Comparison of ENCODE assay signal across 11 mouse cellular contexts in the genomic region with DNA sequence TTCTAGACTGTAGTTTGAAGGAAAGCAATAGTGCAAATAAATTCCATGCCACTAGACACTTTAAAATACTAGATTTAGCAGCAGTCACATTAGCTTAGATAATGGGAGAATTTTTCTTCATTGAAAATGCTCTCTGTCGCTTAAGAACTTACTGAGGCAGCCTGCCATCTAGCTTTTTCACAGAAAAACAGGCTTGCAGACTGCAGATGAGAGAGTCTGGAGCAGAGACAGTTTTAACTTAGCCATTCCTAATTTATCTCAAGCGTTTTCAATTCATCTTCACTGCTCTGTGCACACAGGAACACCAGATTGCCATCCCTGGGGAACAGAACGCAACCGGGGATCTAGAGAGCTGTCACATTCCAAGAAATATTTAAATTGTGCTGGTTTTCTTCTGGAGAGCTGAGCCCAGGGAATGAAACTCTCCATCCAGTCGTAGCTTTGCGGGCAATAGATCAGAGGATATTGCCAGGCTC. TPM values are rescaled to one million over a fixed set of nuclear protein-coding genes. Genes with fewer than 3 reads are reported as not detected.
DNase-seq lines count a peak whose midpoint lies in the region; ATAC-seq lines count a peak whose summit lies in the region.
"Had no signal": no experiment of that assay in that cellular context is flagged by ENCODE, and none has a peak within 500 bp of the region (broad histone marks: within the 10 kb centered on the region; RNA-seq: fewer than 3 reads in every experiment).

Gene Mgat4c, plus strand, starts transcription at position 51 of the 476 bp plus-strand sequence.

- H3K9me3 ChIP-seq in intestine, embryonic 15.5 days, result no peaks in the 10 kb centered on the region
- H3K9me3 ChIP-seq in kidney, embryonic 14.5 days (ENCODE audit: control insufficient read depth, low read length), result no peaks in the 10 kb centered on the region

- WGBS in intestine, embryonic 15.5 days, result 45% methylated on average over 6 of the region's 6 CpGs
- WGBS in kidney, embryonic 14.5 days, result 66% methylated on average over 6 of the region's 6 CpGs

- H3K27ac ChIP-seq in intestine, embryonic 15.5 days, result no peak within 1 kb of the TSS
- no peak within 1 kb of the TSS for H3K27ac ChIP-seq in kidney, embryonic 14.5 days (ENCODE audit: low read depth, low read length)
- H3K27ac ChIP-seq: kidney, postnatal 0 days had no signal

- no peaks in the 10 kb centered on the region for H3K4me1 ChIP-seq in intestine, embryonic 15.5 days (replicated peaks)
- H3K4me1 ChIP-seq in kidney, embryonic 14.5 days (ENCODE audit: control insufficient read depth, insufficient read depth, low read length), result no peaks in the 10 kb centered on the region

- no peak for ATAC-seq in intestine, embryonic 15.5 days
- ATAC-seq in kidney, embryonic 14.5 days (ENCODE audit: low FRiP score, low TSS enrichment), result no peak
- ATAC-seq: Patski had no signal

- H3K4me2 ChIP-seq in intestine, embryonic 15.5 days (replicated peaks), result no peak within 1 kb of the TSS
- no peak within 1 kb of the TSS for H3K4me2 ChIP-seq in kidney, embryonic 14.5 days (replicated peaks; ENCODE audit: low read depth, low read length)

- no peaks in the 10 kb centered on the region for H3K36me3 ChIP-seq in intestine, embryonic 15.5 days
- H3K36me3 ChIP-seq in kidney, embryonic 14.5 days (ENCODE audit: control insufficient read depth, insufficient read depth, low read length), result no peaks in the 10 kb centered on the region

- no peak within 1 kb of the TSS for H3K9ac ChIP-seq in intestine, embryonic 15.5 days
- no peak within 1 kb of the TSS for H3K9ac ChIP-seq in kidney, embryonic 14.5 days (ENCODE audit: low read depth, low read length)

- no peak for DNase-seq in adrenal gland, postnatal 14 days
- peak; percentile 1 for DNase-seq in cerebellum, adult 8-10 months
- peak; percentile 2 for DNase-seq in left cerebral cortex, postnatal 4 days
- DNase-seq in Muller cell, postnatal 12 days (ENCODE audit: inconsistent ontology term), result no peak
- no peak for DNase-seq in spleen, postnatal 10 days (ENCODE audit: low spot score in 2 of 2)
- no peak for DNase-seq in kidney, postnatal 10 days

- H3K4me3 ChIP-seq in intestine, embryonic 15.5 days (replicated peaks), result no peak within 1 kb of the TSS
- H3K4me3 ChIP-seq in kidney, embryonic 14.5 days (ENCODE audit: low read length), result no peak within 1 kb of the TSS
- H3K4me3 ChIP-seq: erythroblast, embryonic 14.5 days had no signal

- intact Hi-C loops in left cerebral cortex, postnatal 4 days (cut with DNase I), result loop anchor here (5.0 kb wide), 1 partner anchor 939 kb away; no protein-coding TSS in a partner anchor

- H3K27me3 ChIP-seq in intestine, embryonic 15.5 days (replicated peaks), result no peaks in the 10 kb centered on the region
- no peaks in the 10 kb centered on the region for H3K27me3 ChIP-seq in kidney, embryonic 14.5 days (ENCODE audit: control insufficient read depth, insufficient read depth, low read length)
- H3K27me3 ChIP-seq: Patski had no signal

RNA-seq across cellular contexts. Expression of gene Mgat4c, which starts in this region (rescaled TPM):
- 16.6 and 17.4 TPM in 2 replicates for total RNA-seq in adrenal gland, postnatal 14 days (2021)
- 12.3 and 14.8 TPM in 2 replicates for polyA plus RNA-seq in intestine, embryonic 15.5 days (2015; fragmentation: Nextera tagmentation; extraction: Ambion mirVana)
- total RNA-seq in left cerebral cortex, postnatal 4 days (2021), result 10 to 100 TPM; 21.4 to 27.4 TPM
- polyA plus RNA-seq in kidney, embryonic 14.5 days (2014; fragmentation: Nextera tagmentation; extraction: Ambion mirVana), result 1.3 and 1.6 TPM in 2 replicates
- polyA plus RNA-seq: erythroblast, embryonic 14.5 days had no signal

Comparison
In these comparisons a context has a peak if more than half of its experiments do, and no peak if none do; other contexts are left out.
1. DNase-seq: peak in cerebellum, adult 8-10 months (single experiment) and left cerebral cortex, postnatal 4 days (single experiment); none in adrenal gland, postnatal 14 days (single experiment), Muller cell, postnatal 12 days (single experiment), spleen, postnatal 10 days (0 of 2) and kidney, postnatal 10 days (single experiment).